Mouse (Mus musculus) thymus, postnatal 14 days (tissue): ENCODE results near the gene Alpk1.
"Not testable (repeated sequence)": the region's sequence is repeated elsewhere in the genome, so short reads cannot be mapped to it uniquely, and the experiment has no call there.

ENCODE experiments used
- DNase-seq: peaks from one replicate; pipeline ENCODE4 v3.0.0; 2021

Alpk1 gene

GRCm38 (mm10) chr3:127790234-127791055 is 10.1 kb upstream of the Alpk1 start:
- peak; percentile 35 for DNase-seq

GRCm38 (mm10) chr3:127789500-127790191 is 9.3 kb upstream of the Alpk1 start, which contains the start of gene Tifa:
Tifa (plus strand) TSS chr3:127789805.
- DNase-seq, result peak; percentile 44

- no peak for DNase-seq
Observed at GRCm38 (mm10) chr3:127788919-127789318, 8.6 kb upstream of the Alpk1 start.

GRCm38 (mm10) chr3:127788038-127788437 is 7.7 kb upstream of the Alpk1 start:
- DNase-seq, result no peak

- no peak for DNase-seq
Observed at GRCm38 (mm10) chr3:127787032-127787431, 6.7 kb upstream of the Alpk1 start.

- DNase-seq, result not testable (repeated sequence)
Observed at GRCm38 (mm10) chr3:127783680-127784079, 3.4 kb upstream of the Alpk1 start.

GRCm38 (mm10) chr3:127782921-127783320 is 2.6 kb upstream of the Alpk1 start:
- DNase-seq, result no peak

GRCm38 (mm10) chr3:127780921-127781320 is 594 bp upstream of the Alpk1 start:
- DNase-seq, result no peak

GRCm38 (mm10) chr3:127769146-127769545 is 11.2 kb downstream of the Alpk1 start:
- DNase-seq, result no peak

- DNase-seq, result no peak
Observed at GRCm38 (mm10) chr3:127765971-127766370, 14.4 kb downstream of the Alpk1 start.

GRCm38 (mm10) chr3:127764541-127764940 is 15.8 kb downstream of the Alpk1 start:
- no peak for DNase-seq

- peak; percentile 87 for DNase-seq
Observed at GRCm38 (mm10) chr3:127763076-127763612, 17.2 kb downstream of the Alpk1 start.

GRCm38 (mm10) chr3:127762403-127762802 is 17.9 kb downstream of the Alpk1 start:
- DNase-seq, result no peak

- peak; percentile 39 for DNase-seq
Observed at GRCm38 (mm10) chr3:127759212-127759611, 21.1 kb downstream of the Alpk1 start.

- no peak for DNase-seq
Observed at GRCm38 (mm10) chr3:127758806-127759205, 21.5 kb downstream of the Alpk1 start.

- DNase-seq, result no peak
Observed at GRCm38 (mm10) chr3:127757886-127758301, 22.4 kb downstream of the Alpk1 start.

- no peak for DNase-seq
Observed at GRCm38 (mm10) chr3:127756458-127756857, 23.9 kb downstream of the Alpk1 start.

GRCm38 (mm10) chr3:127749981-127750562 is 30.3 kb downstream of the Alpk1 start:
- no peak for DNase-seq

- no peak for DNase-seq
Observed at GRCm38 (mm10) chr3:127749266-127749665, 31.1 kb downstream of the Alpk1 start.

- DNase-seq, result no peak
Observed at GRCm38 (mm10) chr3:127748644-127749043, 31.7 kb downstream of the Alpk1 start.

GRCm38 (mm10) chr3:127745911-127746640 is 34.3 kb downstream of the Alpk1 start:
- DNase-seq, result no peak

GRCm38 (mm10) chr3:127745504-127745903 is 34.8 kb downstream of the Alpk1 start:
- no peak for DNase-seq
